Mouse (Mus musculus) urinary bladder, postnatal 10 days (tissue): ENCODE measurements at regions not wholly inside any gene's neighbourhood (a gene's known extent, or its start where the extent isn't known, plus 50 kb on each side); places are given as distances from the start of the nearest gene placed in this dataset.

ENCODE experiments used
- DNase-seq: peaks from one replicate; pipeline ENCODE4 v3.0.0; 2022; ENCODE audit warnings: low spot score

GRCm38 (mm10) chr1:193790579-193790978, 420.5 kb upstream of the Camk1g start:
- DNase-seq, result no peak

GRCm38 (mm10) chr1:193788496-193788895, 418.4 kb upstream of the Camk1g start:
- DNase-seq, result no peak

DNA sequence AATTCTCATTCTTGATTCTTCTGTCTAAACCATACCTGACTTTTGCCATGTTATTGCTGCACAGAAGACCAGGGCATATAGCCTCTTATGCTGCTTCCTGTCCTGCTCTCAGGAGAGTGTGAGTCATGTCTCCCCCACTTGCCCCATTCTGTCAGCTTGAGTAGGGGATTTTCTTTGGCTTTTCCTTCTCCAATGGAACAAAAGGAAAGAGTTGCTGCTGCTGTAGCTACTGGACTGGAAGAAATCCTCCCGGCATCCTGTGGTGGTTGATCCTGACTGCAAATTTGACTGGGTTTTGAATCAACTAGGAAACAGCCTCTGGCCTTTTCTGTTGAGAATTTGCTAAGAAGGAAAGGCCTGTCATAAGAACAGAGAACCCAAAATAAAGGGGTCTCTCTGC, 417.3 kb upstream of the Camk1g start:
- DNase-seq, result no peak

DNA sequence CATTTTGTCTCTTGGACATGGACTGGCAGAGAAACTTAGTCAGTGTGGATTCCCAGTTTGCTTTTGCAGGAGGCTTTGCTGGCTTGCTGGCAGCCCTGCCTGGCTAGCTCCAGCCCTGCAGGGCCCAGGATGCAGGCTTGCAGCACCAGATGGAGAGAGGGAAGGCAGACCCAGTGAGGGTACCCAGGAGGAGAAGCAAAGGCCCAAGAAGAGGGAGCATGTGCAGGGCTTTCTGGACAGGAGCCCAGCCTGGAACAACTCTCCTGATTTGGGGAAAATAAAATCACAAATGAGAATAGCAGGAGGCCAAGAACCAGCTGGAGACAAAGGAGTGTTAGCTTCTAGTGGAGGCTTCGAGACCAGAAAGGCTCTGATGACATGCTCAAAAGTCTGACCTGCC, 414.9 kb upstream of the Camk1g start:
- no peak for DNase-seq

DNA sequence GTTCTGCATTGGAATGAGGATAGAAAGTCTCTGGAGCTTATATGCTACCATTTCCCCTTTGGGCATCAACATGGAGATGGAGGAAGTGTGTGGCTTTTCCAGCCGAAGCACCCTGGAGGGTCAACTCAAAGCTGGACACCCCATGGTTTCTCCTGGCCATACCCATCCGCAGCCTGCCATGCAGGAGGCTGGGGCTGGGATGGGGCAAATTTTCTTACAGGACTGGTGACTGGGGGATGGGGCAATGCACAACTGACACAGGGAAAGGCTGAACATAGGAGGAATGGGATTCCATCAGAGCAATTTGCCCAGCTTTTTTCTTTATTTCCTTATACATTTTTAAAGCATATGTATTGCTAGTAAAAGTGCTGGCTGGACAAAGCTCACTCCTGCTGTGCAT, 414.4 kb upstream of the Camk1g start:
- DNase-seq, result no peak

DNA sequence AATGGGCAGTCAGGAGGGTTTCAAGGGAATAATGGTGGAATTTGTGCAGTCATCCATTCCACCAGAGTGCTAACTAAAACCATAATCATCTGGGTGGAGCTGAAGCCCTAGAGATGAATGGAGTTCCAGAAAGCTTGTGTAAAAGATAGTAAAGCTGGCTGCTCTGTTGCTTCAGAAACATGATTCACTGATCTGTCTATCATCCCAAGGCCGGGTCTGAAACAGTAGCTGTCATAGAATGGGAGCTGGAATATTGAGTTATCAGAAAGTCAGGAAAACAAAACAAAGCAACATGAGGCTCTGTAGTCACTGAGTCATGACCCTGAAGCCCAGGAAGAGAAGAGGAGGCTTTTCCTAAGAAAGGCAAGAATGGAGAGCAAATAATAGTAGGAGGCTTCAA, 408.1 kb upstream of the Camk1g start:
- DNase-seq, result no peak

DNA sequence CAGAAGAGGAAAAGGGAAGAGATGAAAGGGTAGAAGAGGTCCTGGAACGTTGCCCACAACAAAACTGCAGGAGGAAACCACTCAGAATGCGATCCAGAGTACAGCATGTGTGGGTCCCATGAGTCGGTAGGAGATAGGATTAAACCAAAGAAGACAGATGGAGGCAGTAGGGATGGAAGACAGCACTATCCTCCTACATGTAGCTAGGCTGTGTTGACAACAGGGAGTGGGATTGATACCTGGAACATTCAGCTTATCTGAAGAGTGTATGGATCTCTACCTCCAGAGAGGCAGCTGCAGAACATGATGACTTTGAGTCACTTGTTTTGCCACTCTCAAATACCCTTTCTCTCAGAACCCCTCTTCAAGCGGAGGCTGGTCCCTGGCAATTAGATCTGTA, 399.4 kb upstream of the Camk1g start:
- no peak for DNase-seq

GRCm38 (mm10) chr1:193764103-193764502, 394.0 kb upstream of the Camk1g start:
- no peak for DNase-seq

DNA sequence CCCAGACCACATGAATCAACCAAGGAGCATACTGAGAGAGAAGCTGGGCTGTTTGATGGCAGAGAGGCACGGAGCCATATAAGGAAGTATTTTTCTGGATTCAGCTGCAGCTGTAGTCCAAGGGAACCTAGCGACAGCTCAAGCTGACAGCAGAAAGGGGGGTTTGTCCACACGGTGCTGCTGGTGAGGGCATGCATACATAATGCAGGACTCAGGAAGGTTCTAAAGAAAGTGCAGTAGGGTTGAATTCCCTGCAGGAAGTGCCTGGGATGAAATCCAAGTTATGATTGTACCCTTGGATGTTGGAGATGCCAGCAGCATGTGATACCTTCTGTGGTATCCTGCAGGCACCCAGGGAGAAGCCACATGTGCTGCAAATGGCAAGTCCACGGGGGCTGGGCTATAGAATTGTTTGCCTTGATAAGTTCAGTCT, 381.7 kb upstream of the Camk1g start:
- no peak for DNase-seq

GRCm38 (mm10) chr1:193750929-193751328, 380.8 kb upstream of the Camk1g start:
- DNase-seq, result no peak

- no peak for DNase-seq
These were observed 377.4 kb upstream of the Camk1g start for GRCm38 (mm10) chr1:193747426-193747960.

DNA sequence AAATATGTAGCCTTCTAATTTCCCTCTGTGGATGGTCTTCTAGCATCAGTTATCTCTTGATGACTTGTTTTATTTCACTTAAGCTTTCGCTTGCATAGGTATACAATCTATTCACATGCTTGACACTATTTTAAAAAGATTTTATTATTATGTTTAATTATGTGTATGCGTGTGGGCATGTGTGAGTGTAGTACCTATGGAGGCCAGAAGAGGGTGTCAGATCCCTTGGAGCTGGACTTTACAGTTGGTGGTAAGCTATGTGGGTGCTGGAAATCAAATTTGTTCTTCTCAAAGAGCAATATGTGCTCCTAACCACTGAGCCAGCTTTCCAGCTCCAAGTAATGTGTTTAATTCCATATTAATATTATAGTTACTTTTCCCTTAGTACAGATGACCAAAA, 372.6 kb upstream of the Camk1g start:
- DNase-seq, result no peak

- DNase-seq, result no peak
These were observed 368.7 kb upstream of the Camk1g start for GRCm38 (mm10) chr1:193738821-193739220.

DNA sequence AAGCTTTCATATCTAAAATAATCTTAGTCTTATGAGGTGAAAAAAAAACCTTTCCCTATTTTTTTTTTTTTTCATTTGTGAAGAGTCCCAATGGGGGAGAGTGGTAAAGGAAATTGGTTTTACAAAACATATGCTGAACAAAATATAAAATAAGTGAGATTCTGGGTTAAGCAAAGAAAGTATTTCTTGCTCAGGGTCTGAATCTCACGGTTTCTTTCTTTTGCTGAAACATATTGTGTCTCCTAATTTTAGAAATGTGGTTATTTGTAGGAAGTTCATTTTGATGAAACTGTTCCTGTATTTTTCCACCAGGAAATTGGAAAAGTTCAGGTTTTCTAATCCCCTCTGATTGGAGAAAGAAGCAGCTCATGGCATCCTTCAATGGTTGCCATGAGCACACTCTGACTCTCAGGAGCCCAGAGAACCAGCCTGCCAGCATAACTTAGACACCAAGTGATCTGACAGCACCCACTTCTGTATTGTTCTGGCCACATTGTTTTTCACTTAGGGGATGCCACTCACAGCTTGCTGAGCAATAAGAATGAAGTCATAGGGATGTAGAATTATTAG, 365.9 kb upstream of the Camk1g start:
- DNase-seq, result no peak

DNA sequence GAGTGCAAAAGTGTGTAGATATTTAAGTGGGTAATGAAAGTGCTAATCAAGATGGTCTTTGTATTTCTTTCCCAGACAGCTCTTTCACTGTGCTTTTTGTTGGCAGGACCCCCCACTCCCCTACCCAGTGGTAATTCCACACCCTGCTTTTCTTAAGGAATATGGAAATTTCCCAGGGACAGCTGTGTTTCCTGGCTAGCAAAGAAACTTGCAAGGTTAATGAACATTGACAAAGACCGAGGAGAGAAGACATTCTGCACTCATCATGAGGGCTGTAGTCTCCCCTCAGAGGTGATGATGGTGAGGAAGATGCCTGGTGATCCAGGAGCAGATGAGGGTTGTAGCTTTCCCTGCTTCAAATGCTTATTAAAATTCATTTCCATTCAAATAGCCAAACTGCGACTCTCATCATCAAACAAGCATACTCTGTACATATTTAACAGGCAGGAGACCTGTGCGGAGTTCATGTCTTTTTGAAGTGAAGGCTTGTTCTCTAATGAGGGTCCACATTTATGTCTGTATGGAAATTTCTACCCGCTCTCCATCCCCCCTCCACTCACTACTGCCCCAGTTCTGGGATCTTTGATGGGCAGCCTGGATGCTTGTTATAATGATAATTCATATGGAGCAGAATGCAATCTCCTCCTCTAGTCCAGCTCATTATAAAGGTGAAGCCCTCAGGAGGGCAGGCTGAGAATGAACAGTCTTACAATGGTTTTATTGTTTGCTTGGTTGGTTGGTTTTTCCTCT, 364.1 kb upstream of the Camk1g start:
- DNase-seq, result no peak

DNA sequence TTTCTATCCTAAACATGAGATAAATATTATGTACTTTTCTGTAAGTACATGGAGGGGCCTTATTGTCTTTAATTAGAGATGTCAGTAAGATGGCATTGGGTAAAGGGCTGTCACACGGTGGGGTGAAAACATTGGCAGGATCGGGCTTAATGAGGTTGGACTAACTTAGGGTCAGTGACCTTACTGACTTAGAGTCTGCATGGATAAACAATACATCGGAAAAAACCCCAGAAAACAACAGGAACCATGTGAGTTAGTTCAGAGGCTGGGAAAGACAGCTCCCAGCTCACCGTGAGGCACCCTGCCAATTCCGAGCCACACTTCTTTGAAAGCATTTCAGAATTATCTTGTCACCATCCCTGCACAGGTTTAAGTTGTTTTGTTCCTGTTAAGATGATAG, 363.3 kb upstream of the Camk1g start:
- DNase-seq, result no peak

DNA sequence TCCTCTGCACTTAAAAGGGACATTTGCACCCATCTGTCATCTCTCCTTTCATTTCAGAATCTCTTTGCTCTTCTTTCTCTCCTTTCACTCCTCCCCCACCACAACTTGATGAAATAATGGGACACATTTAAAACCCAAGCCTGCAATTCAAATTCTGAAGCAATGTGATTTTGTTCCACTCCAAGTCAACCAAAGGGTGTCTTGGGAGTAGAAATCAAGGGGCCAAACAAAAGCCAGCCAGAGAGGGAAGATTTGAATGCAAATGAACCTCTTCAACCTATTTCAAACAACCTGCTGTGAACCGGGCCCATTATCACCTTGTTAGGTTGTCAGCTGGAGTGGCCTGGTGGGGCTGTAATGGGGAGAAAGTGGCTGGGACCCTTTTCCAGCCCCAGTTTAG, 362.0 kb upstream of the Camk1g start:
- DNase-seq, result no peak

- DNase-seq, result no peak
These were observed 351.8 kb upstream of the Camk1g start for GRCm38 (mm10) chr1:193721850-193722249.

- no peak for DNase-seq
These were observed 350.3 kb upstream of the Camk1g start for GRCm38 (mm10) chr1:193720420-193720851.

DNA sequence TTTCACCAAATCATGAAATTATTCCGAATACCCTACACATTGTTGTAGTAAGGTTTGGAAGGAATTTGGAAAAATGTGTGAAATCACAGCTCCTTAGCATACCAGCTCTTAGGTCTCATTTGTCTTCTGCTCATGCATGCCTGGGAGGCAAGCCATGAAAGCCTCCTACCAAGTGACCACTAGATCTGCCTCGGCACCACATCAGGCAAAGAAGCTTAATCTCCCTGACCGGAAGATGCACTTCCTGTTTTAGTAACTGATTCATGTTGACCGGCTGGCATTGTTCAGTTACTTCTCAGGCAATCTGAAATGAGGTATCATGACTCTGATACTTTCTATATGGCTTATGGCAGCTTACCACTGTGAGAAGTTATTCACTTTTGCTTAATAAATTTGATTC, 345.2 kb upstream of the Camk1g start:
- no peak for DNase-seq

DNA sequence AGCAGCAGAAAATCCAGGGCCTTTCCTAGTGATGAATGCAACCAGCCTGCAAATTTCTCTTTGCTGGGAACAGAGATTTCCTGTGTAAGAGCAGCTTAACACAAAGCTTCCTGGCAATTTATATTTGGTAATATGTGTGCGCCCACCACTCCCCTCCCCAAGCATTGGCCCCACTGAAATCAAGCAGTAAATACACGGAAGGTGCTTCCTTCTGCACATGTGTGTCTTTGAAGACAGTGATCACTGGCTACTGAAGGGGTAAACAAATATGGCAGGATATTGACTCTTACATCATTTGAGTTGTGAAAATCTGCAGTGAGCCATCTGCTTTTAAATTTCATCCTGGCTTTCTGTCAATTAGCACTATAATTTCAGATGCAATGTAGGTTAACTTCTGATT, 344.5 kb upstream of the Camk1g start:
- DNase-seq, result no peak

DNA sequence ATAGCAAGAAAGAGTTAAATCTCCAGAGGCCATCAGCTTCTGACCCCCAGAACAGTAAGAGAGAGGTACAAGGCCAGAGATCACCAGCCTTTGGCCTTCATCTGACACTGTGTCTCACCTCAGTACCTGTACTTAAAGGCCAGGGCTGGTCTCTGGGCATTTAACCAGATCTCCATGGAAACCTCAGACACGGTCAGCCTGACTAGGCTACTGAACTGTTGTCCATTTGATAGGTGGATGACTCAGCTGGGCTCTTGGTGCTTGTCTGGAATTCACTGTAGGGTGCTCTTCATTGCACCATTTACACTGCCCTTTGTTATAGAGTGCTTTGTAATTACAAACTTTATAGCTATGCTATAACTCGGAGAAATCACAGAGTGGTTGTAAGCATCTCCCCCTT, 335.1 kb upstream of the Camk1g start:
- DNase-seq, result no peak

GRCm38 (mm10) chr1:193702707-193703419, 332.8 kb upstream of the Camk1g start:
- no peak for DNase-seq
